Mouse (Mus musculus): ENCODE measurements around the gene Cirbp.

Cirbp gene

DNA sequence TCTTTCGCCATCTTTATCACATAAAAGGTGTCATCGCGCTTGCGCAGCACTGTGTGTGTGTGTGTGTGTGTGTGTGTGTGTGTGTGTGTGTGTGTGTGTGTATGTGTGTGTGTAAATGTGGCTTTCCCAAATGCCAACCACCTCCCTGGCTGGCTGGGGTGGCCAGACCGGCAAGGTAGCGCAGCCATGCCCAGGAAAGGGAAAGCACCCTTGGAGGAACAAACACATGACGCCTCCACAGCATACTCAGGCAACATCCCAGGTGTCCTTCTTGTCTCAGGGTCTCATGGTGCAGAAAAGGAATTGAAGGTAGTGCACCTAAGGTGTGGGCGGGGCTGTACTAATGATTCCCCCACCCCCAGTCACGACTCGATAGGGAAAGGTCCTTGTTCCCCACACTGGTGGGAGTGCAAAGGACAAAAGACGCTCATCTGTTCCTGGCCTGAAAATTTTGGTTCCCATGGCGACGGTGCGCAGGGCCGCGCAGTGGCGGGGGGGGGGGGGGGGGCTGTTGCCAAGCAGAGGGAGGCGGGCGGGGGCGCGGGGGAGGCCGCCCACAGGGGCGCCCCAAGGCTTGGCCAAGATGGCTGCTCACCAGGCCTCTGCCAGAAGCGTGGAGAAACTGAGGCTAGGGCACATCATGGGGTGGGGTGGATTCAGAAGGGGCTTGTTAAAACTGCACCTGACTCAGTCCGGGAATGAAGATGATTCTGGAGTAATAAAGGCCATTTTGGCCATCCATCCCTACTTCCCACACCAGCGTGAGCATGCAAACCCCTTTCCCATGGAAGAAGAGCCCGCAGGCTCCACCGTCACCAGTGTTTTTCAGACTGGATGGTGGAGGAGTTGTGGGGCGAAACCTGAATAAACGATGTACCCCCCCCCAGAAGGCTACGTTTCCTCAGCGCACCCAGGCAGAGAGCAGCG, 27.9 kb upstream of the Cirbp start:
- ATAC-seq (ENCODE audit: low TSS enrichment) = no peak

DNA sequence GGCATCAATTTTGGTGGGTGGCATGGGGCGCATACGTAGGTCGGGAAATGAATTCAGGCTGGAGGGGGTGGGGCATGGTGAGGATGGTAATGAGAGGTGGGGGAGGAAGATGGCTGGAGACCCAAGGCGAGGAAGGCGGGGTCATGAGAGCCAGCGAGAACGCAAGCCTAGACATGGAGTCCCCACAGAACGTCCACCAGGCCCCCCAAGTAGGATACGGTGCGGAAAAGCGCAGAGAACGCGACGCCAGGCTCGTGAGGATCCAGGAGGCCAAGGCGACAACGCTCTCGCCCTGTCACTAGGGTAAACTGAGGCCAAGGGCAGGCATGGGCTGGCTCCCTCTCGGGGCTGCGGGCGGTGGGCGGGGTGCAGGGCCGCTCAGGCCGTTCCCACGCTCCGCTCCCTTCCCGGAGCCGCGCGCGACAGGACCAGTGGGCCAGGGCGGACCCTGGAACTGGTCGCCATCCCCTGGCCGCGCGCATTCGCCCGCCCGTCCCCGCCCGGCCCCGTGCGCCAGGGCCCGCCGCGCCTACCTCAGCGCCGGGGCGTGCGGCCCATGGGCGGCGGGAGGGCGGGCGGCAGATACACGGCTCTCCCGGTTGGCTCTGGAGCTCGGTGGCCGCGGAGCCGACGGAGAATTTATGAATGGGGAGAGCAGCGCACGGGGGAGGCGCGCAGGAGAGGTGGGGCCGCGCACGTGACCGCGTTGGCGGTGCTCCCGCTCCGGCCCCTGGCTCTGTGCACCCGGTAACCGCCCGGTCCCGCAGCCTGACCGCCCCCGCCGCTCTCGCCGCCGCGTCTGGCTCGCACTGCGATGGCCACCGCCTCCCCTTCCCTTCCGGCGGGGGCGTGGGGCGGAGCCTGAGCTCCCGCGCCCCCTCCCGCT, 27.0 kb upstream of the Cirbp start, which contains the start of gene Atp5d:
Gene Atp5d, plus strand, starts transcription at position 80 of the 886 bp plus-strand sequence.
- ATAC-seq (ENCODE audit: low TSS enrichment) = 0 out of 2 replicates have a peak, but pooled peaks have one; percentile 3

DNA sequence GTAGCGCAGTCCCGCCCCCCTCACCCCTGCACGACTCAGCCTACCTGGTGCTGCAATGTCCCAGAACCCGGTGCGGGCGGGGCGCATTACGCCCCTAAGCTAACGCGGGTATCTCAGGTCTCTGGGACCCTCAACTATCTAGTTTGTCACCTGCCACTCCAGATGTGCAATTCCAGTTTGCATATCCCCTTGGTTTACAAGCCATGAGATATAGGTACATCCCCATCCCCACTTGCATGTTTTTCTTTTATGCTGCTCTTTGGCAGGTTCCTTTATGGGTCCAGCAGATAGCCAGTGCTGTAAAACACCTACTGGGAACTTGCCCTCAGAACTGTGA, 26.4 kb upstream of the Cirbp start:
- ATAC-seq (ENCODE audit: low TSS enrichment) = no peak

DNA sequence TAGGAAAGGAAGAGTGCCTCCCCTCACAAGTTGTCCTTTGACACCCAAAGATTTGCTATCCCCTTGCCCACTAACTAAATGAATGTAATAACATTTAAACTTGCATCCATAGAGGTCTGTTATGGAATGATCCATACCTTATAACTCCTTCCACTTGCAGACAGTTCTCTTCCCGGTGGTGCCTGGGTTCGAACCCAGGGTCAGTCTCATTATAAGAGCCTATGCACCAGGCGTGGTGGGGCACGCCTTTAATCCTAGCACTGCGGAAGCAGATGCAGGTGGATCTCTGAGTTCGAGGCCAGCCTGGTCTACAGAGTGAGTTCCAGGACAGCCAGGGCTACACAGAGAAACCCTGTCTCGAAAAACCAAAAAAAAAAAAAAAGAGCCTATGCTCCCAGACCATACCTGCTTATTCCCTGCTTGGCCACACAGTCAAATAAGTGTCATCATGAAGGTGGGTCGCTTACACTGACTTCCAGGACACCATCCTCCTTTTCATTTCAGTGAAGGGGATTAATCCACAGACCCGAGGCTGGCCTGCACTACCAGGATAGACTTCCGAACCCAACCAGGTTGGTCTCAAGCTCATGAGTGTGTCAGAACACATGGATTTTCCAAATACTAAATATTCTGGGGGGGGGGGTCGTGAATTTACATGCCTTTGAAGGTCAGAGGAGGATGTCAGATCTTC, 25.7 kb upstream of the Cirbp start:
- no peak for ATAC-seq (ENCODE audit: low TSS enrichment)

DNA sequence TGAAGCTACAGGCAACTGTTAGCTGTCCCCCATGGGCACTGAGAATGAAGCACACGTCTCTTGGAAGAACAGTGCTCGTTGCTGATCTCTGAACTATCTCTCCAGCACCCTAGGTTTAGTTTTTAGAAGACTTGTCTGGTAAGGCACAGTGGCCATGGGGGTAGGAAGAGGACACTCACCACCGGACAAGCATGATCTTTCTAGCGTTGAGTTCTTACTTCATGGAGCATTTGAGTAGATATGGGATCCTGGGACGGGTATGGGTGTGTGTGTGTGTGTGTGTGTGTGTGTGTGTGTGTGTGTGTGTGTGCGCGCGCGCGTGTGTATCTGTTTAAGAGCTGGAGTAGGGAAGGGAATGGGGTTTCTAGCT, 25.1 kb upstream of the Cirbp start, which contains the start of gene Cbarp:
Gene Cbarp, minus strand, starts transcription at position 170 of the 370 bp plus-strand sequence.
- no peak for ATAC-seq (ENCODE audit: low TSS enrichment)

DNA sequence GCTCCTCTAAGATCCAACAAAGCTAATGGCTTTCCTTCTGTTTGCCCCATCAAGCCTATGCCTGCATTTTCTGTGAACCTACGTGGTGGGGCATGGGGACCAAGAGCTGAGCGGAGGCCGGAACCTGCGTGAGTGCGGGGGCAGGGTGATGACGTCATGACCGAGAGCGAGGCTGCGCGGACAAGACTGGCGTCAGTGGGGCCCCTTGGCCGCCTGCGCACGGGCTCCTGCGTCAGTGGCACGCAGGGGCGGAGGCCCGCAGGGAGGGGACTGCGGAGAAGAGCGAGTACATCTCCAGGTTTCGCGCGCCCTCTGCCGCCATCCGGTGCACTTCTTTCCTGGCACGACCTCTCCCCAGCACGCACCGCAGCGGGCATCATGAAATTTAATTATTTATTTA, 24.5 kb upstream of the Cirbp start:
- ATAC-seq (ENCODE audit: low TSS enrichment) = peak; percentile 54

DNA sequence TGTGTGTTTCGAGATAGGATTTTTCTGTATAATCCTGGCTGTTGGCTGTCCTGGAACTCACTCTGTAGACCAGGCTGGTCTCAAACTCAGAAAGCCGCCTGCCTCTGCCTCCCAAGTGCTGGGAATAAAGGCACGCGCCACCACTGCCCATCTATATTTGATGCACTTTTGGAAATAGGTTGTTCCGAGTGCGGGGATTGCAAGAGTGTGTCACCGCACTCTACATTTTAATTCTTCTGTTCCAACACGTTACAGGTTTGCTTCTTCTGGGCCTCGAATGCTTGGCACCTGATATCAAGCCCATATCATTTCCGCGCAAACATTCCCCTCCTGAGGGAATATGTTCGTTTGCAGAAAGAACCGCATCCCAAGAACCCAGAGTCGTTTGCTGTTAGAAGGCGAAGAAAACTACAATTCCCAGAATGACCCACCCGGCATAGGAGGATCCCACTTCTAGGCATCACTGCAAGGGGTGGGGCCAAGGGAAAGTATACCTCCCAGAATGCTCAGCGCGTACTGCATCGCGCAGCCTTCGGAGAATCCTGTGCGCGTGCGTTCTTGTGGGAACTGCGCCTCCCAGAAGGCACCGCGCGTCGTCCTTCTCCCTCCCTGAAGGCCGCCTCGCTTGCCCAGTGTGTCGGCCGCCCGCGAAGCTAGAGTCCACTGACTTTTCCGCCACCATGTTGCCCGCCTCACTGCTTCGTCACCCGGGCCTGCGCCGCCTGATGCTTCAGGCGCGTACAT, 23.8 kb upstream of the Cirbp start:
- peak; percentile 62 for ATAC-seq (ENCODE audit: low TSS enrichment)

DNA sequence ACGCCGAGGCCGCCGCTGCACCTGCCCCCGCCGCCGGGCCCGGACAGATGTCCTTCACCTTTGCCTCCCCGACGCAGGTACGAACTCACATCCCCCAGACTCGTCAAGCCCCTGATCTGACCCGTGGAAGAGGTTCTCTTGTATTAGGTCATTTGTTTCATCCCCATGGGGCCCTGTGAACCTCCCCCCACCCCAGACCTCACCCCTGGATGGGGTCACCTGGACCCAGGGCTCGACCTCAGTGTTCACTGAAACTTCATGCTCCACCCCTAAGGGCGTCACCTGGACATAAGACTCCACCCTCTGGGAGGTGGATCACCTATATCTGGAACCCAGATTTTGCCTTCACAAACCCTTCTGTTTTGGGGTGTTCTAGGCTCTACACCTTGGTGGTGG, 23.3 kb upstream of the Cirbp start:
- ATAC-seq (ENCODE audit: low TSS enrichment) = no peak

DNA sequence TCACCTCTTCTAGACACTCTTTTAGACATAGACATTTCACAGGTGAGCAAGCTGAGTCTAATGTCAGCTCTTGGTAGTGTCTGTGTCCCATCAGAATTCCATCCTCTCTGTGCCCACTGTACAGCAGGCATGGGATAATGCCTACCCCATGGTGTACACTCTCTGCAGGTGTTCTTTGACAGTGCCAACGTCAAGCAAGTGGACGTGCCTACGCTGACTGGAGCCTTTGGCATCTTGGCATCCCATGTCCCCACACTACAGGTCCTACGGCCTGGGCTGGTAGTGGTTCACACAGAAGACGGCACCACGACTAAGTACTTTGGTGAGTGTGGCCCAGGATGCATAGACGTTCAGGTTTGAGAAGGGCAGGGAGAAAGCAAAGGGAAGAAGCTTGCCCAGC, 22.1 kb upstream of the Cirbp start:
- ATAC-seq (ENCODE audit: low TSS enrichment) = no peak

DNA sequence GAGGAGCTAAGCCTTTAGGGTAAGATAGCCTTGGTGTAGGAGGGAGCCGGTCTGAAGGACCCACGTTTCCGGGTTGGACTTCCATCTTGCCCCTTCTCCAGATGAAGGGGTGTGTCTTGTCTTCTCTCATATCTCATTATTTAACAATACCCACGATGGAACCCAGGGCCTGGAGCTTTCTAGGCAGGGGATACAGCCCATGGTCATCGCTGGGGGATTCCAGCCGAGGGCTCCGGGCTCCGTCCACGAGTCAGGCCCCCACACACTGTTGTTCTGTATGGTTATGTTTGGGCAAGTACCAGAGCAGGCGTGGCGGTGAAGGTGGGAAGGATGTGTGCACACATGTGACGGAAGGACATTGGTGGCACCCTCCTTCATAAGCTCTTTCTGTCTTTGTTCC, 21.6 kb upstream of the Cirbp start:
- no peak for ATAC-seq (ENCODE audit: low TSS enrichment)

DNA sequence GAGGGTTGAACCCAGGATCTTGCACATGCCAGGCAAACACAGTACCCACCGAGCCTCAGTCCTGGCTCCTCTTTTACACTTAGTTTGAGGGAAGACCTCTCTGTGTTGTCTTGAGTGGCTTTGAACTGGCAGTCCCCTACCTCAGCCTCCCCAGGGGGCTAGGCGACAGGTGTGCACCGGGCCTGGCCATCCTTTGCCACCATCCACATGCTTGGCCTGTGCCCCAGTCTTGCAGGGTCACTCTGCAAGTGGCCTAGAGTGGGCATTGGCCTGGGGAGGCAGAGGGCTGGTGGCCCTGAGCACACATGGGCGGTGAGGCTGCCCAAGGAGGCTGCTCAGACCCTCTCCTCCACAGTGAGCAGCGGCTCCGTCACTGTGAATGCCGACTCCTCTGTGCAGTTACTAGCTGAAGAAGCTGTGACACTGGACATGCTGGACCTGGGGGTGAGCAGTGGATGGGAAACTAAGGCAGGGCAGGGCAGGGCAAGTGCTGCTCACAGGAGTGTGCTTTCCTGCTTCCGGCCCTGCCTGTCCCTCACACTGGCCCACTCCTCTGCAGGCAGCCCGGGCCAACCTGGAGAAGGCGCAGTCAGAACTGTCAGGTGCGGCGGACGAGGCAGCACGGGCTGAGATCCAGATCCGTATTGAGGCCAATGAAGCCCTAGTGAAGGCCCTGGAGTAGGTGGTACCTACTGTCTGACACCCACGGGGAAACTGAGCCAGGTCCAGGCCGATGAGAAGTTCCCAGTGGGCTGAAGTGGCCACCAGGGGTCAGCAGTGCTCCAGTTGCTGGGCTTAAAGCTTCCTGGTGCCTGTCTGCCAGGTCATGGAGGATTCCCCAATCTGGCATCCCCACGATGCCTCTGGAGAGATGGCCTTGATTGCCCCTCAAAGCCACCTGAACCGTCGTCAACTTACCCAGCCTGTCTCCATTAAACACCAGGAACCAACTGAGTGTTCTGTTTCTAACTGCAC, 20.6 kb upstream of the Cirbp start:
- no peak for ATAC-seq (ENCODE audit: low TSS enrichment)

DNA sequence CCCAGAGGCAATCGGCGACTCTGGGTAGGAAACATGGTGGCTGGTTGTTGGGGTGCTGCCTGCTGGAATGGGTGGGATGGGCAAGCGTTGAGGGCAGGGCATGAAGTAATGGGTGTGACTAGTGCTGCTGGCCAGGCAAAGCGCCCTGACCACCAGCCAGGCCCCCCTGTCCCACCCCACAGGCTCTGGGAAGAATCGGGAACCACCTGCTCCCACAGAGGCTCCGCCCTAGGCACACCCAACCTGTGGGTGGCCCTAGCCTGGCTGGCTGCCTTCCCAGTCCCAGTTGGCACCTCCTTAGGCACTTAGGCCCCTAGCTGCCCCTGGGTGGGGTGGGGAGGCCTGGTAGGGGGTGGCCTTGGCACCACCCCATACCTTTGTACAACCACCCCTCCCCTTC, 19.9 kb upstream of the Cirbp start:
- ATAC-seq (ENCODE audit: low TSS enrichment) = no peak

DNA sequence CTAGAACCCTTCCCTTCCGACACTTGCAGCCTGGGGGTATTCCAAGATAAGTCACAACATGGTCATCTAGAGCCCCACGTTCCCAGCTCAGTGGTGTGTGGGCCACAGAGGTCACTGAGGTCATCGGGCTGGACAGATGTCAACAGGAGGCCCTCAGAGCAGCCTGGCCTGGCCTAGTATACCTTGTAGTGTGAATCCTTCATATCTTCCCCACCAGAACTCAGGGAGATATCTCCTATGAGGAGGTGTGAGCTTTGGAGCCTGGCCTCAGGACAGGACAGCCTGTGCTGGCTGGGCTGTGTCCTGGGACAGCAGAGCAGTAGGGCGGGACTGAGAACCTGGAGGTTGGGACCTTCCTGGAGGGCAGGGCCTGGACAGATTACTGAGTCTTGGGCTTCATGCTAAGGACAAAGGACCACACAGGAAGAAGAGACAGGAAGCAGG, 19.2 kb upstream of the Cirbp start:
- no peak for ATAC-seq (ENCODE audit: low TSS enrichment)

DNA sequence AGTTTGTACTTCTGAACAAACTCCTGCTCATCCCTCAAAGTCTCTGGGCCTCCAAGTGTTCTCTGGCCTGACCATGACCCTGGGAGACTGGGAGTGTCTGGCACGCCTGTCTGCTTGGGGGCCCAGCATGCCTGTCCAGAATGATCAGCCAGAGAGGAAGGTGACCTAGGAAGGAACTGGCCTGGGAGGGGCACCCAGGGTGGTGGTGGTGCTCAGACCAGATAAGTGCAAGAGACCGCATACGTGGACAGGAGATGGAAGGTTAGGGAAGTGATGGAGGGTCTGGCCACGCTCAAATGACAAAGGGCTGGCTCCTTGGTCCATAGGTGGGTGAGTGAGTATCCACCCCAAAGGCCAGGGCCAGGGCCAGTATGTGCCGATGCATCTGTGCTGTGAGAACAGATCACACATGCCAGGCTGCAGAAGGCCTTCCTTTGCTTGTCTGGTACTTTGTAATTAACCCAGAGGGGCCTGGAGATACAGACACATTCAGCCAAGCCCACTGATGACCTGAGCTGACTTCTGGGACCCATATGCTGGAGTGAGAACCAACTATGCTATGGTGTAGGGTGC, 18.6 kb upstream of the Cirbp start:
- no peak for ATAC-seq (ENCODE audit: low TSS enrichment)

DNA sequence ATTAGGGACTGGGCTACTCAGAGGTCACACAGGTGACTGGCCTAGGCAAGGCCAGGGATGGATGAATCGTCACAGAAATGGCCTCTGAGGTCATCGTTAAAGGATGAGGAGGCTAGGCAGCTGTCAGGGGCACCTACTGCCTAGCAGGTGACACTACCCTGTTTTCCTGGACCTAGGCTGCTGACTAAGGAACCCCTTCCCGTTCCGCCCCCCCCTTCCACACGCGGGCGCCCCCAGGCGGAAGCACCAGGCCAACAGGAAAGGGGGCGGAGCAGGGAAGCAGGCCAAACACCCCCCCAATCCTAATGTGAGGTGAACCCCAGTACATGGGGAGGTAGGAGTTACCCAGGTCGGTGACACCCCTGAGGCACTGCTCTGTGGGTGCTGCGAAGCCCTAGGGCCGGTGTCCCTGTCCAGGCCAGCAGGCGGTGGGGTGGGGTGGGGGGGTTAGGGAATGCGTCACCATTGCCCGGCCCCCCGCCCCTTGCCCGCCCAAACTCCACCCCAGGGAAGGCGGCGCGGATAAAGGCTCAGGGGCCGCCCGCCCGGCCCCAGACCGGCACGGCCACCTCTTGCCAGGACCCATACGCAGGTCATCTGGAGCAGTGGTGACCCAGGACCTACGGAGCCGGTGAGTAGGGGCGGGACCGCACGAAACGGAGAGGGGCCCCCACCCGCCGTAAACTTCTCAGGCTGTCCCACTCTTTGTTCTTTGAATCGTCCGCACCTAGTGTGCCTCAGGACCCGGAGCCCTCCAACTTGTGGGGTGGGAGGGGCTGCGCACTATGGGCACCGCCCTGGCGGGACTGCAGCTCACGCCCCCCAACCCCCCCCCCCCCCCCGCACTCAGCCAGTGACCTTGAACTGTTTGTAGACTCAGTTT, 17.8 kb upstream of the Cirbp start, which contains the start of gene Midn:
Gene Midn, plus strand, starts transcription at position 554 of the 883 bp plus-strand sequence.
- ATAC-seq (ENCODE audit: low TSS enrichment) = peak; percentile 4; the same call in 1 of the 2 replicates

DNA sequence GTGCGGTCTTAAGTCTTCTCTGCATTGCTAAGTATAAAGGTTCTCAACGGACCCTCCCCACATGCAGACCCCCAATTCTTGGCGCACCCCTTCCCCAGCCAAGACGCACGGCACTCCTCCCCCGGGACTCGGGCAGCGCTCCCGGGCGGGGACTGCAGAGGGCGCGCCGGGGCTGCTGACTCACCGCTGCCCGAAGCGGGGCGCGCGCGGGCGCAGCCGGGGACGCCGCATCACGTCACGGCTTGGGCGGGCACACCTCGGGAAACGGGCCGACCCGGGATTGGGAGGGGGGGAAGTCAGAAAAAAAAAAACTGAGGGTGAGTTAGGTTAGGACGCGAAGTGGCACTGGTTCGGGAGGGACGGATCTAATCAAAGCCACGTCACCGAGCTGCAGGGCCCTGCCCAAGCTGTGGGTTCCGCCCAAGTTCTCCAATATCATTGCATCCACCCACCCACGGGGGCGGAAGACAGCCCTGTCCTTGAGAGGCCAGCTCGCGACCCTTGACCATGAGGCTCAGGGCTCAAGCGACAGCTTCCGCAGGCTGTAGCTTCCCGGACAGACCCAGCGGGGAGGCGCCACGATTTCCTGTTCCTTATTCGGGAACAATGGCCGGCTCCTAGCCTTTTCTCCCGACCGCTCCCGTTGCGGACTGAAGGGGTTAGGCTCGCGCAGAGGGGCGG, 17.0 kb upstream of the Cirbp start:
- peak; percentile 25 for ATAC-seq (ENCODE audit: low TSS enrichment)

DNA sequence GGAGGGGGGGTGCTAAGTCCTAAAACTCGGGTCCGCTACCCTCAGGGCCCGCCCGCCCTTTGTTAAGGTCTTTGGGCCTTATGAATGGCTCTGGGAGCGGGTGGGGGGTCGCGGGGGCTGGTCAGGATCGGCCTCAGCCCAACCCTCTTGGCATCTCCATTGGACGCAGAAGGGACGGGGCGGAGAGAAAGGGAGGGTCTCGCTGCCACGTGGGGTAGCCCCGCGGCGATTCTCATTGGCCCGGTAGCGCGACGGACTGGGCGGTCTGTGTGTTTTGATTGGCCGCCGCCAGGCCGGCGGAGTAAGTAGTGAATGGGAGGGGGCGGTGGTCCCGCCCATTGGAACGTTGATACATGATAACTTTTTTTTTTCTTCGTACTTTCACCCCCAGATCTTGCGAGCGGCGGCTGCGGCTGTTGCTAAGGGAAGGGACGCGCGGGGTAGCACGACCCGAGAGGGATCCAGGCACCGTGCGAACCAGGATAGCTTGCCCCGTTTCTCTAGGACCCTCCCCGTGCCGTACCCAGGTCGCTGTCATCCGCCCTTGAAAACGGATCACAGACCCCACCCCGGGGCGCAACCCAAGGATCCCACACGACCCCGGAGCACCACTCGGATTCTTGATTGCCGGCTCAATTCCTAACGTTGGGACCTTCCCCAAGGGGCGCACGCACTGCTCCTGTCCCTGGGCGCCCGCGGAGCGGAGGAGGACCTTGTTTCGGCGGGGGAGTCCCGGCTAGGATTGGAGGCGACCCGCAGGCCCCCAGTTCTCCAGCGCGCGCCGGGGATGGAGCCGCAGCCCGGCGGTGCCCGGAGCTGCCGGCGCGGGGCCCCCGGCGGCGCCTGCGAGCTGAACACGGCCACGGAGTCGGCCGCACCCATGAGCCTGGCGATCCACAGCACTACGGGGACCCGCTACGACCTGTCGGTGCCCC, 16.2 kb upstream of the Cirbp start:
- ATAC-seq (ENCODE audit: low TSS enrichment) = peak; percentile 51
